Mouse (Mus musculus) lung, postnatal 0 days (tissue): ENCODE data around the gene Nek1.

Source experiments
- CTCF ChIP-seq: IDR thresholded peaks from 2 replicates; pipeline ENCODE4 v1.5.1; 2016; ENCODE audit warnings: antibody characterized with exemption, mild to moderate bottlenecking
- EP300 ChIP-seq: IDR thresholded peaks from 2 replicates; pipeline ENCODE4 v1.6.1; 2016; ENCODE audit warnings: antibody characterized with exemption, mild to moderate bottlenecking, control low read depth

- TF ChIP-seq CTCF (peak; percentile 81), EP300 (no peak)
These were observed 49.0 kb downstream of the Nek1 start for GRCm38 (mm10) chr8:61041951-61042350.
